Mouse (Mus musculus) testis, adult 2 months (tissue): Measurements from ENCODE around the gene Cep164.

Source experiments
- CTCF ChIP-seq: fragments of 200-500 bp; IDR thresholded peaks from 2 replicates; pipeline ENCODE4 v1.5.1; 2012; ENCODE audit warnings: low read depth, mild to moderate bottlenecking, inconsistent platforms, low read length, moderate library complexity; ENCODE audit not compliant: control insufficient read depth, insufficient read depth, insufficient replicate concordance
- POLR2A ChIP-seq: fragments of 200-500 bp; IDR thresholded peaks from 2 replicates; pipeline ENCODE4 v1.6.1; 2012; ENCODE audit warnings: low read depth, mild to moderate bottlenecking, inconsistent platforms, low read length, moderate library complexity; ENCODE audit not compliant: control insufficient read depth

- no peak for TF ChIP-seq POLR2A
- no peak for TF ChIP-seq CTCF
Observed at GRCm38 (mm10) chr9:45797271-45797670, 31.2 kb downstream of the Cep164 start.
